Mouse (Mus musculus): ENCODE measurements around the gene Mkrn2.

Gene Mkrn2

GRCm38 (mm10) chr6:115601715-115602523, at the start of gene Mkrn2:
Gene Mkrn2, plus strand, starts transcription at chr6:115601902.
- in situ Hi-C loops (cut with MboI): no loop called here

DNA sequence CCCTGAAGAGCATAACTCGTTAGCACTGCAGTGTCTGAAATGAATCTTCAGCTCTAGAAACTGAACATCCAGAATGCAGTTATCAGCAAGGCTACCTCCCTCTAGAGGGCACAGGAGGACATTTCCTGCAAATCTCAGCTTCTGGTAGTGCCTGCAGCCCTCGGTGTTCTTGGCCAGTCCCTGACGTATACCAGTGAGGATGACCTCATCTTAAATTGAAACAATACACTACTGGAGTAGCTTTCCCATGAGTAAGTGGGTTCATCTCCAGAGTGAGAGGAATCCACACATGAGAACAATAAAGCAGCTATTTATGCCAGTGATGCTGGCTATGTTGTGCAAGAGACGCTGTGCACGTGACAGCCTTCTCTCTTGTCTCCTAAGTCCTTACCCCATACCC, 46.2 kb upstream of the Mkrn2 start:
- in situ Hi-C loops (cut with MboI): no loop called here

DNA sequence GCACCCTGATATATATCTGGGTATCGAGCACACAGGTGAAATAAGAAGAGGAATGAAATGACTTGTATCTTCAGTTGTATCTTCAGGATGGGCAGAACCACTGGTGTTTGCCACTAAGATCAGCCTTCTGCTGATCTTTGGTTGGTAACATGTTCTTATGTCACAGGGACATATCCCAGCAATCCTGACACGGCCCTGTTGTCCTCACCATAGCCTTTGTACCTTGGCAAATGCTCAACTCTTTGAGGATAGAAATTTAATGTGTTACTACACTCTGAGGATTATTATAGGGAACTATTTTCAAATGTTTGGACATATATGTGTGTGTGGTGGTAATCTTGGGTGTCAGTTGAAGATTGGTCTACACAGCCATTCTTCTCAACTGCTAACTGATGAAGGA, 43.5 kb upstream of the Mkrn2 start:
- in situ Hi-C loops (cut with MboI): no loop called here

DNA sequence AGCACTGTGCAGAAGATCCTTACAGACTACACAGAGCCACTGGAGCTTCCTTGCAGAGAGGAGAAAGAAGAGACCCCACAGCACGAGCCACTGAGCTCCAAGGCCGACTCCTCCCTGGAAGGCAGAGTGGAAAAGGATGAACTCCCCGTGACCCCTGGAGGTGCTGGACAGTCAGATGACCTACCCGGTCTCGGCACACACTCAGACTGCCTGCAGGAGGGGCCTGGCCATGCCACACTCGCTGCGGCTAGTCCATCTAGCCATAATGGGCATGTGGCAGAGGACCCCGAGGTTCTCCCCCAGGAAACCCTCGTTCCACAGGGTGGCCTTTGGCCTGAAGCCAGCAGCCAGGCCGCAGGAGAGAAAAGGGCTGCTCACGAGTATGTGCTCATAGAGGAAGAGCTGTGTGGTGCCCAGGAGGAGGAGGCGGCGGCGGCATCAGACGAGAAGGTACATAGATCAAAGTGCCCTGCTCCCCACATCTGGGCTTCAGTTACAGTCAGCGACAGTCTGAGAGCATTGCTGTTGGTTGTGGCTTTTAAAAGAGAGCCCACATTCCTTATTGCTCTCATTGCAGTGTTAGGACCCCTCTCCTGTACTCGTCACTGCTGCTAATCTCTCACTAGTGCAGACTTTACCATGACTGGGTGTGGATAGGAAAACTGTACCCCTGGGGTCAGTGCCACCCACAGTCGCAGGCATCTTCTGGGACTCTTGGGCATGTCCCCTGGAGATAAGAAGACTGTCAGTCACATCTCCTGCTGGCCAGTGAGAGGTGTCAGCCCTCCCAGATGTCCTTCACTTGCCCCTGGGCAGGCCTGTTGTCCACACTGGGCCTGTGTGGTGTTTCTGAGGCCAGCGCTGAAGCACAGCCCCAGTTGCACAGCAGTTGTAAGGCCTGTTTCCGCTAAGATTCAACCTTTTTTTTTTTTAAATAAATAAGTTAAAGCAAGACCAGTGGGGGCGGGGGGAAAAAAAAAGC, 41.8 kb upstream of the Mkrn2 start:
- in situ Hi-C loops (cut with MboI): no loop called here

DNA sequence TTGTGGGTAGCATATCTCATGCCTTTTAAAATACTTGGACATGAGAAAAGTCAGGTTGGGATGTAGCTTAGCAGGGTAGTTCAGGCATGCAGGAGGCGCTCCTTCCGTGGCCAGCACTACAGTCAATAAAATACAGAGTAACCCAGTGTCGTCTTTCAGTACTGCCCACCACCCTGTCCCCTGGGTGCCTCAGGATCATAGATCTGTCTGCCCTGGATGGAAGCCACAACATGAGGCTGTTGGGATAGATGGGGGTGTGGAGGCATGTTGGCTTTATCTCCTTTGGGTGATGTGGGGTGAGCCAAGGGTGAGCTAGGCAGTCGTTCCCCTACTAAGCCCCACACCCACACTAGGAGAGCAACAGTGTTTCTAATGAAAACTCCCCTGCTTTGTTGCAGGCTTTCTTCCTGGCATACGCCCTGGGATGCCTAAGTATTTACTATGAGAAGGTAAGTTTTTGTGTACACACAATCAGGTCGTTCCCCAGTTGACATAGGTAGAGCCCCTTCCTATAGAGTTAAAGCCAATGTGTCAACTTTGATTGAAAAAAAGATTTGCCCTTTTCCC, 36.1 kb upstream of the Mkrn2 start:
- in situ Hi-C loops (cut with MboI): no loop called here

DNA sequence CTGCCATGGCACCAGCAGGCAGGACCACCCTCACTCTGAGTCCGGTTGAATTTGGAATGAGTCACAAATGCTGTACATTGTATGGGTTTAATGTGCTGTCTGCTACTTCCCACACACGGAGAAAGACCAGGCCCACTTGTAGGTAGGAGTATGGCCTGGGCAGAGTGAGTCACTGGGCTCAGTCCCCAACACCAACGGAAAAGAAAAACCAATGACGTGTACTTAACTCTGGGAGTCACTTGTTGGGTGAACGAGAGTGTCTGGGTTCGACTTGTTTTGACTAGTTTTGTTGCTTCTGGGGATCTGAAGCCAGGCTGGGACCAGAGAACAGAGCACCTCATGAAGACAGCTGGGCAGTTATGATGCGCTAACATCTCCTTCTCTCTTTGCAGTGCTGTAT, 27.5 kb upstream of the Mkrn2 start:
- in situ Hi-C loops (cut with MboI): no loop called here

GRCm38 (mm10) chr6:115577407-115577806, 24.3 kb upstream of the Mkrn2 start:
- in situ Hi-C loops (cut with MboI): no loop called here

GRCm38 (mm10) chr6:115577941-115578340, 23.8 kb upstream of the Mkrn2 start:
- in situ Hi-C loops (cut with MboI): no loop called here

GRCm38 (mm10) chr6:115580810-115581209, 20.9 kb upstream of the Mkrn2 start:
- in situ Hi-C loops (cut with MboI): no loop called here

DNA sequence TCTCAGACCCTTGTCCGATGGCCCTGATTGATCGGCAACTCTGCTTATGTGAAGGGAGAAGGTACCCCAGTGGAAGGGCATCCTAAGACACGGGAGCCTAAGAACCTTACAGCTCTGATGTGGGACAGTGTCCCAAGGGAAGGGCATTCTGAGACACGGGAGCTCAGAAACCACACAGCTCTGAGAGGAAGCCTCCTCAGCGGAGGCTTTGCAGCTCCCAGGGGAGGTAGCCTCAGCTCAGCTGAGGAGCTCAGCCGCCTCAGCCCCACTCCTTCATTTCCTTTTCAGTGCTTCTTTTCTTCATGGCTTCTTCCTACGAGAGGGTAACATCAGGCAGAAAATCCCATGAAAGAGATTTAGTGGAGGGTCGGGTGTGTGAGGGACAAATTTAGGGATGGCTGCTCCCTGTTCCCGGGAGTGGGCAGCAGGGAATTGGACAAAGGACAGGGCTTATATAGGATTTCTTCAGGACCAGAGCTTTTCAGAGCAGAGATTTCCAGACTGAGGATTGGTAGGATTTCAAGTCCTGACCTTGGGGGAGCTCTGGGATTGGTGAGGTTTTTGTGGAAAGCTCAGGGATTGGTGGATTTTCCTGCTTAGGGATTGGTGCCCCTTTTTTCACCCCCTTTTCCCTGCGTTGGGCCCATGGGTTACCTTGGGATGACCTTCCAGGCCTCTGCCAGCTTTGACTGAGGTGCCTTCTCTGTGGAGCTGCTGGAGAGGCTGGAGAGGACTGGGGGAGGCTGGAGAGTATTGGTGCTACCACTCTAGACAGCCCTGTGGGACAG, 19.2 kb upstream of the Mkrn2 start:
- in situ Hi-C loops (cut with MboI): no loop called here

DNA sequence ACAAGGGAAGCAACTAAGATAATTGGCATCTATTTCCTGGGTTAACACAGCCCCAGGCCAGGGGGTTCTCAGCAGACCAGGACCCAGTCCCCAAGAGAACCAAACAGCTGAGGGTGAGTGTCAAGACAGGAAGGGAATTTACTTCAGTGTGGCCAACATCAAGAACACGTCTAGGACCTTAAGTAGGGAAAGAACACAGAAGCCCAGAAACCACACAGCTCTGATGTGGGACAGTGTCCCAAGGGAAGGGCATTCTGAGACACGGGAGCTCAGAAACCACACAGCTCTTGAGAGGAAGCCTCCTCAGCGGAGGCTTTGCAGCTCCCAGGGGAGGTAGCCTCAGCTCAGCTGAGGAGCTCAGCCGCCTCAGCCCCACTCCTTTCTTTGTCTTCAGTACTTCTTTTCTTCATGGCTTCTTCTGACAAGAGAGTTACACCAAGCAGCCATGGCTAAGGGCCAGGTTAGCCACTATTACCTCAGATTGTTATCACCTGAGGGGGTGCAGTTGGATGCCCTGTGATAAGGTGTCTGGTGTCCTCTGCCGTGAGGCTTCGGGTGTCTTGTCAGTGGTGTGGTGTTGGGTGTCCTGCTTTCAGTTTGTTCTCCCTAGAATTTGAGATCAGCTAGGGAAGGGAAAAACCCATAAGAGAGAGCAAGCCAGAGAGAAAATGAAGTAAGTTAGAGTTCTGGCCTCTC, 18.1 kb upstream of the Mkrn2 start:
- in situ Hi-C loops (cut with MboI): no loop called here

- in situ Hi-C loops (cut with MboI): no loop called here
Observed at GRCm38 (mm10) chr6:115584176-115584575, 17.5 kb upstream of the Mkrn2 start.

DNA sequence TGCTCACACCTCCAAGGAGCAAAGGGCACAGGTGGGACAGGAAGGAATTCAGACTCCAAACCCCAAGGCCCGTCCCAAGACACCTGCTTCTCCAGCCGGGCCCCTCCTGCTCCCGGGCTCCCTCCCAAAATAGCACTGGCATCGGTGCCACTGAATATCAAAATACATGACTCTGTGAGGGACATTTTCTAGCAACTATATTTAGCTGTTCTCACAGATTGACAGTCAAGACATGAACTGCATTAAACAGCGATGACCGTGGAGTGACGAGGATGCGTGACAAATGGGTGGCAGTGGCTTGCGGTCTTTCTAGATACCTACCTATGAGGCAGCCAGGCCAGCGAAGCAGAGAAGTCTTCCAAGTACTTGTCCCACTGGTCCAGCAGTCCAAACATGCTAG, 15.4 kb upstream of the Mkrn2 start:
- in situ Hi-C loops (cut with MboI): no loop called here

DNA sequence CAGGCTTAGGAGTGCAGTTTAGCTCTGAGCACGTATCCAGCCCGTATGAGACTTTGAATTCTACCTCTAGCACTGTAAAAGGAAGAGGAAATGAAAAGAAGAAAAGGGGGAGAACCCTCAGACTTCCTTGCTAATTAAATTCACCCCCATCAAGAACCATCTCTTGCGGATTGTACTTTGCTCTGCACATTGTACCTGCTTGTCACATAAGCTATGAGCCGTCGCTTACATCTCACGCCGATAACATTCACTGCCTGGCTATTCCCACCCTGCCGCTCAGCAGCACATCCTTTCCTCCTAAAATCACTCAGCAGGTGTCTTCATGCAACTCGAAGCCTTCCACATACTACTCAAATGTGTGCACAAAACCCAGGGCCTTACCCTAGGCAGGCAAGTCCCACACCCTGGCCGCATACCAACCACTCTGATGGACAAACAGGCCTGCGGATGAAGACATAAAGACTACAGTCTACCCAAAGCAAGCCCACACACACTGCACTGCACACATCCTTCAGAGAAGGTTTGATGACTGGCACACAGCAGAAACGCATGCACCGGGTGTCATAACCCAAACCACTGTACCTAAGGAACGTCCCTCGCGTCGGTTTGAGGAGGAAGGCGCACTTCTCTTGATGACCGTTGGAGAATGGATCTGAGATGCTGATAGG, 9.9 kb upstream of the Mkrn2 start:
- in situ Hi-C loops (cut with MboI): no loop called here

- in situ Hi-C loops (cut with MboI): no loop called here
Observed at GRCm38 (mm10) chr6:115592458-115592857, 9.2 kb upstream of the Mkrn2 start, which contains the start of gene Mkrn2os. Gene Mkrn2os, minus strand, starts transcription at chr6:115592576.

- in situ Hi-C loops (cut with MboI): no loop called here
Observed at GRCm38 (mm10) chr6:115593252-115593651, 8.4 kb upstream of the Mkrn2 start.

DNA sequence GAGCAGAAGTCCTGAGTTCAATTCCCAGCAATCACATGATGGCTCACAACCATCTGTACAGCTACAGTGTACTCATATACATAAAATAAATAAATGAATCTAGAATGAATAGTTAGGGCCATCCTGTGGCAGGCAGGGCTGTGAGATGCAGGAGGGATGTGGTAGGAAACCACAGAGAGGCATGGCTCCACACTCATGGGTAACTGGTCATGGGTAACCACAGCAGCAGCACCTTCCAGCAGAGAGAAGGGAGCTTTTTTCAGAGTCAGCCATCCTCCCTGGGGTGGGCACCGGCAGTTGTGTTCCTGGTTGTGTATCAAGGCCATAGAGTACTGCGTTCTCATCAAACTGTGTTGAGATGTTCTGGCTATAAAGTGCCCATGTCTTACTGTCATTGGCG, 7.2 kb upstream of the Mkrn2 start:
- in situ Hi-C loops (cut with MboI): no loop called here

DNA sequence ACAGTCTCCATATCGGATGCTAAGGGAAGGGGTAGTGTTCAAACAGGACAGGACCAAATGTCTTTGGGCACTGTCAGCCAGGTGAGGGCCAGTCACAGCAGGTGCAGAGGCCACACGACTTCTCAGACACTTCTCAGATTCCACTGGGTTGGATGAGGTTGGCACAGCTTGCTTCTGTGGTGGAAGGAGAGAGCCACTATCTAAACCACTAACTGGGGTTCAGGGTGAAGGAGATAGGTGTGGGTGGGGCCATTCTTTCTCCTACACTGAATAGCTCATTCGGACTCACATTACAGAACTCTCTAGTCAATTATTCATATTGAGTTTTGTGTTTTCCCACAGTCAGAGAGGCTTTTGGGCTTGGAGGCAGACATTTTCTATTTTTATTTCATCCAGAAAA, 6.0 kb upstream of the Mkrn2 start:
- in situ Hi-C loops (cut with MboI): no loop called here

DNA sequence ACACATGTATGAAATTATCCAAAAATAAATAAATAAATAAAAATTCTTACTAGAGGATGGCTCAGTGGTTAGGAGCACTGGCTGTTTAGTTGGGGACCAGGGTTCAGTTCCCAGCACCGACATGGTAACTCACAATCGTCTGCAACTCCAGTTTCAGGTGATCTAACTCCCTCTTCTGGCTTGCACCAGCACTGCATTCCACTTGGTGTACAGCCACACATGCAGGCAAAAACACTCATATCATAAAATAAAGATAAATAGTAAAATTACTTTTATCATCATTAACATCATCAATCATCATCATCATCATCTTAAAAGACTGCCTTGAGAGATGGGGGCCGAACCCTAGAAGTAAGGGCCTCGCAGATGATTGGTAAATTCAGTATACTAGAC, 384 bp upstream of the Mkrn2 start:
- in situ Hi-C loops (cut with MboI): no loop called here

DNA sequence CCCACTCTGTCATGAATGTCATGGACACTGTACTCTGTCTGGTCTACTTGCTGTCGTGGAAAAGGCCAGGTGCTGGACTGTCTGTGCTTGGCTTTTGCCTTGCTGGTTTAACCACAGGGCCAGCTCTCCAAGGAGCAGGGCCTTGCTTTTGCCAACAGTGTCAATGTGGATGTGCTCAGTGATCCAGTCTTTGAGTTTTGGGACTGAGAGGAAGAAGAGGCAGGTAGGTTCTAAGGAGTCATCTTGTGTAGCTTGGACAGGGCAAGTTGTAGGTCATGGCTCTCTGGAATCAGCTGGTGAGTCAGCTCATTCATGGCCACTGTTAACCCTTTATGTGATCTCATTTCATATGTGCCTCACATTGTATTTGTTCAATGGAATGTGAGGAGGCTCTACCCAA, 4.8 kb downstream of the Mkrn2 start:
- in situ Hi-C loops (cut with MboI): no loop called here

GRCm38 (mm10) chr6:115607429-115607828, 5.7 kb downstream of the Mkrn2 start:
- in situ Hi-C loops (cut with MboI): no loop called here

All from mature B cell (primary cell).